Mouse (Mus musculus) midbrain, postnatal 0 days (tissue): ENCODE measurements at regions not wholly inside any gene's neighbourhood (a gene's known extent, or its start where the extent isn't known, plus 50 kb on each side); places are given as distances from the start of the nearest gene placed in this dataset.

Experiments used
- ATAC-seq: fragments of 200-750 bp; cut with Nextera tagmentation; 2 replicates; pipeline ENCODE4 v1.8.0; 2017; ENCODE audit warnings: moderate number of reproducible peaks, mild to moderate bottlenecking, moderate TSS enrichment, moderate library complexity; ENCODE audit not compliant: low FRiP score
- DNase-seq: peaks from one replicate; pipeline ENCODE4 v3.0.0-alpha.2; 2015; ENCODE audit warnings: low spot score
- H3K27ac ChIP-seq: fragments of 300-500 bp; sonication (generic); 2 replicates; pipeline ENCODE4 v1.5.1; 2014; ENCODE audit warnings: low read depth, mild to moderate bottlenecking, low read length, mixed read lengths
- H3K27me3 ChIP-seq: fragments of 300-500 bp; sonication (generic); 2 replicates; pipeline ENCODE4 v1.6.1; 2014; ENCODE audit warnings: low read length, control low read depth, mixed read lengths; ENCODE audit not compliant: insufficient read depth
- H3K36me3 ChIP-seq: fragments of 300-500 bp; sonication (generic); 2 replicates; pipeline ENCODE4 v1.6.1; 2014; ENCODE audit warnings: low read length, control low read depth, mixed read lengths; ENCODE audit not compliant: insufficient read depth
- H3K4me1 ChIP-seq: fragments of 300-500 bp; sonication (generic); 2 replicates; pipeline ENCODE4 v1.6.1; 2014; ENCODE audit warnings: mild to moderate bottlenecking, control low read depth, antibody characterized with exemption, low read length, mixed read lengths; ENCODE audit not compliant: insufficient read depth
- H3K4me2 ChIP-seq: fragments of 300-500 bp; sonication (generic); 2 replicates; pipeline ENCODE4 v1.6.1; 2014; ENCODE audit warnings: low read depth, mild to moderate bottlenecking, low read length, mixed read lengths; ENCODE audit not compliant: poor library complexity, severe bottlenecking
- H3K4me3 ChIP-seq: fragments of 300-500 bp; sonication (generic); 2 replicates; pipeline ENCODE4 v1.5.1; 2014; ENCODE audit warnings: low read depth, mild to moderate bottlenecking, low read length, moderate library complexity
- H3K9ac ChIP-seq: fragments of 300-500 bp; sonication (generic); replicated peaks from 2 replicates; pipeline ENCODE4 v1.6.1; 2014; ENCODE audit warnings: mild to moderate bottlenecking, low read length, moderate library complexity, mixed read lengths; ENCODE audit not compliant: poor library complexity, severe bottlenecking
- H3K9me3 ChIP-seq: fragments of 300-500 bp; sonication (generic); 2 replicates; pipeline ENCODE4 v1.6.1; 2016; ENCODE audit warnings: low read length, control low read depth
- CTCF ChIP-seq: IDR thresholded peaks from 2 replicates; pipeline ENCODE4 v1.5.1; 2016; ENCODE audit warnings: antibody characterized with exemption, mild to moderate bottlenecking
- WGBS: fragments of 180-500 bp; shearing (Covaris S2); extraction: QIAGEN DNeasy Blood & Tissue Kit; methylation state at CpG from one replicate; pipeline ENCODE4 v1.1.7; 2014; 5-methylcytosine and 5-hydroxymethylcytosine counted together

- H3K4me1 ChIP-seq, result no peaks in the 10 kb centered on the region
- 87% methylated on average over 3 of the region's 3 CpGs for WGBS
Measured at GRCm38 (mm10) chr15:96231969-96232368, 55.3 kb upstream of the Arid2 start.

GRCm38 (mm10) chr15:96233113-96233512, 54.2 kb upstream of the Arid2 start:
- Histone ChIP-seq H3K4me3 (no peak overlapping the region), H3K36me3 (no peaks in the 10 kb centered on the region), H3K4me2 (no peak overlapping the region), H3K27ac (no peak overlapping the region), H3K9me3 (no peaks in the 10 kb centered on the region), H3K9ac (no peak overlapping the region), H3K27me3 (no peaks in the 10 kb centered on the region), H3K4me1 (no peaks in the 10 kb centered on the region)
- ATAC-seq, result no peak
- no peak for DNase-seq
- TF ChIP-seq CTCF, result no peak

More at GRCm38 (mm10) chr15:96231969-96232368, 55.3 kb upstream of the Arid2 start:
- no peak overlapping the region for H3K9ac ChIP-seq
- no peaks in the 10 kb centered on the region for H3K27me3 ChIP-seq
- H3K4me3 ChIP-seq, result no peak overlapping the region
- DNase-seq, result no peak
- no peaks in the 10 kb centered on the region for H3K9me3 ChIP-seq
- no peak overlapping the region for H3K4me2 ChIP-seq
- no peak overlapping the region for H3K27ac ChIP-seq
- no peak for ATAC-seq
- no peak for TF ChIP-seq CTCF
- H3K36me3 ChIP-seq, result no peaks in the 10 kb centered on the region

GRCm38 (mm10) chr15:96234783-96235182, 52.5 kb upstream of the Arid2 start:
- ATAC-seq (no peak), DNase-seq (peak; percentile 31)
- Histone ChIP-seq H3K4me1 (no peaks in the 10 kb centered on the region), H3K4me2 (no peak overlapping the region), H3K9ac (no peak overlapping the region), H3K27ac (no peak overlapping the region), H3K4me3 (no peak overlapping the region), H3K36me3 (no peaks in the 10 kb centered on the region), H3K27me3 (no peaks in the 10 kb centered on the region), H3K9me3 (no peaks in the 10 kb centered on the region)
- 53% methylated on average over 8 of the region's 8 CpGs for WGBS
- TF ChIP-seq CTCF, result no peak
